Mouse (Mus musculus) stomach, postnatal 0 days (tissue): ENCODE data around the gene Galnt9. TPM values are rescaled to one million over a fixed set of nuclear protein-coding genes. Genes with fewer than 3 reads are reported as not detected.

ENCODE experiments used
- ATAC-seq: fragments of 200-750 bp; cut with Nextera tagmentation; 2 replicates; pipeline ENCODE4 v1.8.0; 2017; ENCODE audit not compliant: low FRiP score, low TSS enrichment
- DNase-seq: peaks from one replicate; pipeline ENCODE4 v3.0.0-alpha.2; 2016; ENCODE audit warnings: low spot score
- H3K27ac ChIP-seq: fragments of 300-500 bp; sonication (generic); replicated peaks from 2 replicates; pipeline ENCODE4 v1.5.1; 2014; ENCODE audit warnings: mild to moderate bottlenecking, control low read depth
- H3K27me3 ChIP-seq: fragments of 300-500 bp; sonication (generic); 2 replicates; pipeline ENCODE4 v1.6.1; 2014; ENCODE audit warnings: low read length; ENCODE audit not compliant: control insufficient read depth, insufficient read depth
- H3K36me3 ChIP-seq: fragments of 300-500 bp; sonication (generic); 2 replicates; pipeline ENCODE4 v1.6.1; 2014; ENCODE audit warnings: low read length, mixed read lengths; ENCODE audit not compliant: control insufficient read depth, insufficient read depth
- H3K4me1 ChIP-seq: fragments of 300-500 bp; sonication (generic); replicated peaks from 2 replicates; pipeline ENCODE4 v1.6.1; 2014; ENCODE audit warnings: antibody characterized with exemption; ENCODE audit not compliant: control insufficient read depth, insufficient read depth
- H3K4me2 ChIP-seq: fragments of 300-500 bp; sonication (generic); replicated peaks from 2 replicates; pipeline ENCODE4 v1.6.1; 2014; ENCODE audit warnings: low read depth, mild to moderate bottlenecking, control low read depth, moderate library complexity
- H3K4me3 ChIP-seq: fragments of 300-500 bp; sonication (generic); 2 replicates; pipeline ENCODE4 v1.5.1; 2014; ENCODE audit warnings: low read depth, low read length, control low read depth
- H3K9ac ChIP-seq: fragments of 300-500 bp; sonication (generic); 2 replicates; pipeline ENCODE4 v1.6.1; 2014; ENCODE audit warnings: mild to moderate bottlenecking, low read length, control low read depth, mixed read lengths
- H3K9me3 ChIP-seq: fragments of 300-500 bp; sonication (generic); 2 replicates; pipeline ENCODE4 v1.6.1; 2016; ENCODE audit warnings: low read length; ENCODE audit not compliant: control insufficient read depth
- CTCF ChIP-seq: IDR thresholded peaks from 2 replicates; pipeline ENCODE4 v1.5.1; 2016; ENCODE audit warnings: antibody characterized with exemption, low read depth, mild to moderate bottlenecking, moderate library complexity
- EP300 ChIP-seq: optimal IDR thresholded peaks from 2 replicates; pipeline ENCODE3; 2016; ENCODE audit warnings: antibody characterized with exemption
- WGBS: fragments of 180-500 bp; shearing (Covaris S2); extraction: QIAGEN DNeasy Blood & Tissue Kit; methylation state at CpG from one replicate; pipeline ENCODE4 v1.1.7; 2014; 5-methylcytosine and 5-hydroxymethylcytosine counted together
- polyA plus RNA-seq: library from polyadenylated mRNA; unstranded; fragments of >200 nt; fragmentation: Nextera tagmentation; extraction: Ambion mirVana; gene quantifications from 2 replicates; pipeline ENCODE4 v1.2.1, GENCODE M21; 2015

The Galnt9 gene
- polyA plus RNA-seq, 1 experiment from 2014 or later: 0.29 TPM

DNA sequence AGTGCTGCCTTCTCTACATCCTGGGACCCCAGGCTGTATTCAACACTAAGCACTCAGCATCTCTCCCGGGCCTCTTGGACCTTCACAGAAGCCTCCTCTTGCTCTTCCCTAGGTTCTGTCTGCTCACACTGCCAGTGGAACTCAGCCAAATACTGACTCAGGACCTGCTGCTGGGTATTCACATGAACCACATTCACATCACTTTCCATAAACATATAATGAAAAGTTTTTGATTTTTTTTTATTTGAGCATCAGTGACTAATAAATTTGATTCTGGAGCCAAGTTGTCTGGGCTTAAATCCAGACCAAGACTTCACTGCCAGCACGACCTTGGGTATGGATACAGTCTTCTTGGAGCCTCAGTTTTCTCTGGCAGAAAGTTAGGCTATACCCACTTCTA, 3.2 kb upstream of the Galnt9 start:
- DNase-seq (no peak), ATAC-seq (no peak)
- Histone ChIP-seq H3K9ac (no peak overlapping the region), H3K4me1 (no peaks in the 10 kb centered on the region), H3K27ac (no peak overlapping the region), H3K9me3 (no peaks in the 10 kb centered on the region), H3K4me2 (no peak overlapping the region), H3K27me3 (no peaks in the 10 kb centered on the region; the same call in 1 of the 2 replicates), H3K4me3 (no peak overlapping the region), H3K36me3 (no peaks in the 10 kb centered on the region)
- 37% methylated on average over 2 of the region's 2 CpGs for WGBS
- TF ChIP-seq CTCF (no peak), EP300 (no peak)

- Histone ChIP-seq H3K4me1 (no peaks in the 10 kb centered on the region), H3K4me2 (no peak overlapping the region), H3K4me3 (no peak overlapping the region), H3K27me3 (no peaks in the 10 kb centered on the region; the same call in 1 of the 2 replicates), H3K27ac (no peak overlapping the region), H3K36me3 (no peaks in the 10 kb centered on the region), H3K9me3 (no peaks in the 10 kb centered on the region), H3K9ac (no peak overlapping the region)
- ATAC-seq (no peak), DNase-seq (no peak)
- no peak for TF ChIP-seq EP300
- TF ChIP-seq CTCF: no peak
- 67% methylated on average over 6 of the region's 6 CpGs for WGBS
Measured at GRCm38 (mm10) chr5:110541456-110541855, 2.7 kb upstream of the Galnt9 start.

- peak; percentile 25; the same call in 1 of the 2 replicates for TF ChIP-seq CTCF
- no peak for TF ChIP-seq EP300
- Histone ChIP-seq H3K9me3 (no peaks in the 10 kb centered on the region), H3K9ac (no peak overlapping the region), H3K27me3 (no peaks in the 10 kb centered on the region; the same call in 1 of the 2 replicates), H3K27ac (no peak overlapping the region), H3K4me2 (peak overlapping the region; percentile 52), H3K4me1 (no peaks in the 10 kb centered on the region), H3K4me3 (no peak overlapping the region), H3K36me3 (no peaks in the 10 kb centered on the region)
- ATAC-seq: no peak
- DNase-seq: no peak
- WGBS: 3% methylated on average over 24 of the region's 24 CpGs
Measured at GRCm38 (mm10) chr5:110544691-110545069, 525 bp downstream of the Galnt9 start.

DNA sequence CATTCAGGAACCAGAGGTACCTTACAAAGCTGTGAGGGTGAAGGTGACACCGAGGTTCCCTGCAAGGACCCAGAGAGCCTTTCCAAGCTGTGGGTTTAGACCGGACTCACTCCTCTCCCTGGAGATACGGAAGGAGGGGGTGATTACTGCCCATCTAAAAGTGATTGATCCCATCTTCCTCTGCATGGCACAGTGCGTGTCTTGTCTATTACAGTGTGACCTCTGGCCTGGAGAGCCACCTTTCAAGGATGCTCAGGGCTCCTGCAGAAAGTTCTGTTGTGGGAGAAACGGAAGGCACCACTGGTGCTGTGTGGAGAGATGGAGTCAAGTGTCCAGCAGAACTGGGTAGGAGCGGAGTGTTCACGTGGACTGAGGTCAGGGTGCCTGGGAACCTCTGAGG, 1.2 kb downstream of the Galnt9 start:
- H3K4me3 ChIP-seq: no peak overlapping the region
- H3K4me1 ChIP-seq: no peaks in the 10 kb centered on the region
- no peaks in the 10 kb centered on the region for H3K9me3 ChIP-seq
- no peak for ATAC-seq
- no peak for TF ChIP-seq EP300
- no peak for TF ChIP-seq CTCF
- no peak overlapping the region for H3K9ac ChIP-seq
- DNase-seq: no peak
- no peak overlapping the region for H3K27ac ChIP-seq
- no peak overlapping the region for H3K4me2 ChIP-seq
- no peaks in the 10 kb centered on the region for H3K36me3 ChIP-seq
- no peaks in the 10 kb centered on the region; the same call in 1 of the 2 replicates for H3K27me3 ChIP-seq
- 81% methylated on average over 7 of the region's 7 CpGs for WGBS

DNA sequence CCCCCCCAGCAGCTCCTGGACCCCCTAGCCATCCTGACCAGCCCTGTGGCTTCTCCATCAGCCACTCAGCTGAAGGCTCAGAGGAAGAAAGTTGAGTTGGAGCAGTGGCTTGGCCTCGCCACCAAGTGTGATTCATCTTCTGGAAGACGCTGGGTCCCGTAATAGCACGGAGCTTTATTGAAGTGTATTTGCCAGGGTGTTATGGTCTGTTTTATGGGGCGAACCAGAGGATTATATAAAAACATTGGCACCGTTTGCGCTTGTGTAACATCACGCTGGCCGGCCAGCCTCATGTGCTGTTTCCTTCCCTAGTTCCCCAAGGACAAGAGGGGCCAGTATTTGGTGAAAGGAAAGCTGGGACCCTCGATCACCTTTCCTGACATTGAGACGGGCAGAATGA, 2.0 kb downstream of the Galnt9 start:
- DNase-seq (no peak), ATAC-seq (no peak)
- WGBS: 76% methylated on average over 11 of the region's 11 CpGs
- H3K9me3 ChIP-seq: no peaks in the 10 kb centered on the region
- H3K4me2 ChIP-seq: no peak overlapping the region
- H3K27me3 ChIP-seq: no peaks in the 10 kb centered on the region; the same call in 1 of the 2 replicates
- H3K27ac ChIP-seq: no peak overlapping the region
- H3K4me3 ChIP-seq: no peak overlapping the region
- TF ChIP-seq EP300 (no peak), CTCF (no peak)
- no peaks in the 10 kb centered on the region for H3K4me1 ChIP-seq
- H3K36me3 ChIP-seq: no peaks in the 10 kb centered on the region
- H3K9ac ChIP-seq: no peak overlapping the region

DNA sequence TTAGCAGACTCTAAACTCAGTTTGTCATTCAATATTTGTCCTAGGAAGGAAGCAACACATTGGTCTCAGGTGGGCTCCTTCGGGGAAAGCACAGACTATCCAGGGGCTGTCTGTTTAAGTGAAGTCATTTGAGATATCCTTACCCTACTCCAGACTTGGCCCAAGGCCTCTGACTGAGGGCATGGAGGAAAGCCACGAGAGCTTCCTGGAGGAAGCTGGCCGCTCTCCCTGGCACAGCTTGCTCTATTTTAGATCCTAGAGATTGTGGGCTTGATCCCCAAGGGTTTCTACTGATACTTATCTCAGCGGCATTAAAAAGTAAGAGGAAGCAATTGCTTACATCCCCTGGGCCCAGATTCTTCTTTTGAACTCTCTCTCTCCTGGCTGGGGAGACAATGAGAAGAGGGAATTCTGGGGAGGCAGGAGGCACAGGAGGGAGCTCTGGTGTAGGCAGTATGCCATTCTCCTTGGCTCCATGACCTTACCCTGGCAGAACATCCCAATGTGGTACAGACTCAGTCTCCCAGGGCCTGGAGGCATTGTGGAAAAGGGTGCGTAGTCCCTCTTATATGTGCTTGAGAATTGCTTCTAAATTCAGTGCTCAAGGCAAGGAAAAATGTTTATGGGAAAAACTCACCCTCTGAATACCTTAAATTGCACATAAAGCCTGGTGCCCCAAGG, 2.7 kb downstream of the Galnt9 start:
- H3K27me3 ChIP-seq: no peaks in the 10 kb centered on the region; the same call in 1 of the 2 replicates
- no peak overlapping the region for H3K4me3 ChIP-seq
- WGBS: 79% methylated on average over 5 of the region's 5 CpGs
- no peaks in the 10 kb centered on the region for H3K36me3 ChIP-seq
- ATAC-seq: no peak
- no peaks in the 10 kb centered on the region for H3K4me1 ChIP-seq
- H3K9ac ChIP-seq: no peak overlapping the region
- H3K27ac ChIP-seq: no peak overlapping the region
- no peak for DNase-seq
- no peaks in the 10 kb centered on the region for H3K9me3 ChIP-seq
- TF ChIP-seq CTCF (no peak), EP300 (no peak)
- no peak overlapping the region for H3K4me2 ChIP-seq
